Mouse (Mus musculus) cerebellum, postnatal 10 days (tissue): ENCODE results near the gene Tnik.

Source experiments
- DNase-seq, 2 experiments: peaks; one replicate each; pipeline ENCODE4 v3.0.0; 2021; ENCODE audit warnings: mixed read lengths in 2 of 2

Tnik gene

DNA sequence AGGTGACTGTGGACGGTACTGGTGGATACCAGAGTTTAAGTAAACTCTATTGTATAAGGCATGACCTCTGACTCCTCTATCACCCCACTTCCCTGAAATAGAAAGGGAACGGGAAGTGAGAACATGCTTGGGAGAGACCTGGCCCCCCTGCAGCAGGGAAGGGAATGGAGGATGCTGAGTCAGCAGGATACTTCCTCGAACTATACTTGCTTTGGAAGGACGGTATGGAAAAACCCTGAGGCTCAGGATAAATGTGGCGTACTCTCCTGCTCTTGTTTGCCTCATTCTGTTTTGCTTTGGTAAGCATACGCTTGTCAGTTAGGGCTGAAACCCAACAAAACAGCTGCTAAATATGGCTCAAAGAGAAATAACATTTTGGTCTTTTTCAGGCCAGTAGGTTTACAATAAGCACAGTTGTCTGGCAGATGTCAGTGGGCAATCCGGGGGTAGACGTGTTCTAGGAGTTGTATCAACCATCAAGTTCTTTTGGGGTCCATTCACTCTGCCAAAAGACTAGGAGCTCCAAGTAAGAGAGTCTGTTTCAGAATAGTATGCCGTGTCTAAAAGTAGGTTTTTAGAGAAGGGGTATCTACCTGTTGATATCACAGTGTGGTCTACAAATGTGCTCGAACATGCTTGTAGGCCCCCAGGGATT, 87.3 kb downstream of the Tnik start:
- DNase-seq: no peak

DNA sequence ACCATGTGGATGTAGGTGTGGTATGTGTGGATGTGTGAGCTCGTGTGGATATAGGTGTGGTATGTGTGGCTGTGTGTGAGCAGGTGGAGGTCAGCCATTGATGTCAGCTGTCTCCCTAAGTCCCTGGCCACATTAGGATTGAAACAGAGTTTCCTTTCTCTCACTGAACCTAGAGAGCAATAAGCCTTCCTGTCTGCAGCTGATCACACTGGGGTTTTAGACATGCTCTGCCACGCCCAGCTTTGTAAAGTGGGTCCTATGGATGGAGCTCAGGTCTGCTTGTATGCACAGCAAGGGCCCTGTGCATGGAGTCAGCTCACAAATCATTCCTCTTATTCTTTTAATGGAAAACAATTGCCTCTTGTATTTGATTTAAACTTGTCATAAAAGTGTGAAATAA, 95.4 kb downstream of the Tnik start:
- DNase-seq: no peak

DNA sequence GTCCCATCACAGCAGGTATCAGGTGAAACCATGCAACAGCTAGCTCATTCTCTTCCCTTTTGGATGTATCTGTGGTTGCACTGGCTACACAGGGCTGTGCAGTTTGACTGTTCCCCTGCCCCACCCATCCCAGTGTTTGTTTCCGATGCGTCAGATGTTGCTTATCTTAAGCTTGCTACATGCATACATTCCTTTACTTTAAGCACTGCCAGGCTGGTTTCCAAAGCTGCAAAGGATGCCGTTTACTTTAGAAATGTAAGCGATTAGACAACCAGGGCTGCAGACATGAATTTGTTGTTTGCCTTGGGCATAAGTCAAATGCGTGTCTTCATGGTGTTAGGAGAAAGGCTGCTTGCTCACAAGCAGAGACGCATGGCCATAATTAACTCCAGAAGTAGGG, 96.1 kb downstream of the Tnik start:
- DNase-seq: no peak

DNA sequence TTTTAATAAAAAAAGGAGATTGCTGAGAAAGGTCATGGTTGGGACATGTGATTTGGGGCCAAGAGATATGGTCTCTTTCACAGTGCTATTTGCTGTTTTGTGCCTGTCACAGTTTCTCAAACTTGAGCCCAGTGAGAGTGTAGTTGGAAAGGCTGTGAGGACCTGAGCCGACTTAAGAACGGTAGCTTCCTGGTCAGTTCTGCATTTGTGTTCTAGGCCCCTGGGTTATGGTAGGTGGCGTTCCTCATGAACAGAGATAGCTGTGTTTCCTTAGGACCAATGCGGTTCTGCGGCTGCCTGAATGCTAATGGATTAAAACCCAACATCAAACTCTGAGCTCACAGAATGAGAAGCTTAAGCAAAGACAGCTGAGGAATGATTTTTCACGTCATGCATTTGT, 98.0 kb downstream of the Tnik start:
- DNase-seq: no peak

DNA sequence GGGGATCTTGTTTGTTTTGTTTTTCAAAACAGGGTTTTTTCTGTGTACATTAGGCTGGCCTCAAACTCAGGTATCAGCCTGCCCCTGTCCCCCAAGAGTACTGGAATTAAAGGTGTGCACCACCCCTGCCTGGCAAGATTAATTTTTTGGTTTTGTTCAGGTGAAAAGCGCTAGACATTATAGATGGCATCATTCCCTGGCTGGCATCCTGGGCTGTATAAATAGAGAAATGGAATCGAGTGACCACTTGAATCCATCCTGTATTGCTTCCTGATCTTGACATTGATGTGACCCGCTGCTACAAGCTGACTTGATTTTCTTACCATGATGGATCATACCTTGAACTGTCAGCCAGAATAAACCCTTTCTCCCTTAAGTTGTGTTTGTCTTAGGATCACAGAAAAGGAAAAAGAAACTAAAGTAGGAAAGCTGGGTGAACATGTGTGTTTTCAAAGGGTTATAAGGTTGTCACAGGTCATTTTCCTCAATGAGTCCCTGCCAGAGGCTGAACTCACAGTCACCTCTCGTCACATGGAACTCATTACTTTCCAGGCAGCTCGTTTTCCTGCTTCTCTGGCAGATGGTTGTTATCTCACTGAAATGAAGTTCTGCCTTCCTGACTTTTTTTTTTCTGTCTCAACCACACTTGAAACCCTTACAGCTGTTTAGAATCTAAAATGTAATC, 100.6 kb downstream of the Tnik start:
- no peak for DNase-seq

DNA sequence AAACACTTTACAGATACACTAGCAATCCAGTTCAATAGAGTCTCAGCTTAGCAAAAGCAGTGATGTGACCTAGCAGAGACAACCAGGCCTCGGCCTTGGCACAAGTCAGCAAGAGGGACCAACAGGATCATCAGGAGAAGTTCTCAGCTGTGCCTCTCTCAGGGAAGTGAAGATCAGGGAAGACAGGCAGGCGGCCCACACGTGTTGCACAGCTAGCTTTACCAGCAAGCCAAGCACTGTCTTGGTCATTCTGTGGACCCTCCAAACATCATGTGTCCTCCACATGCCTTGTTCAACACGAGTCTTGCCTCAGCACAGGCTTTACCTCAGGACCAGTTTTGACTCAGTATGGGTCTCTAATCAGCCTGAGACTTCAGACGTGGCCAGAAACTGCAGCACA, 105.7 kb downstream of the Tnik start:
- no peak for DNase-seq

DNA sequence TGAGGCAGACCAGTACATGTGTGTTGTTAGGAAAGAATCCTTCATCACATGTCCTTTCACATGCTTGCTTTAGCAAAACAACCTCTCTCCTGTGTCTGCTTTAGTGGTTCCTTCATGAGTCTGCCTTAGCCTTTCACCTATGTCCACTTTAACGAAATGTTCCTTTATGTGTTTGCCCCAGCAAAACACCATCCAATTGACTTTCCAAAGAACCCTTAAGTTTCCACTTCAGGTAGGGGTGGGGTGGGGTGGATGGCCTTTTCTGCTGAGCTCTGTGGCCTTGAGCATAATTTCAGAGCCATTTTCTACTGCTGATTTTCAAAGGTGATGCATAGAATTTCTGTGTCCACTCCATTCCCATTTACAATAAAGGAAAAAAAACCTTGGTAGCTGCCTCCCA, 106.3 kb downstream of the Tnik start:
- DNase-seq: no peak

DNA sequence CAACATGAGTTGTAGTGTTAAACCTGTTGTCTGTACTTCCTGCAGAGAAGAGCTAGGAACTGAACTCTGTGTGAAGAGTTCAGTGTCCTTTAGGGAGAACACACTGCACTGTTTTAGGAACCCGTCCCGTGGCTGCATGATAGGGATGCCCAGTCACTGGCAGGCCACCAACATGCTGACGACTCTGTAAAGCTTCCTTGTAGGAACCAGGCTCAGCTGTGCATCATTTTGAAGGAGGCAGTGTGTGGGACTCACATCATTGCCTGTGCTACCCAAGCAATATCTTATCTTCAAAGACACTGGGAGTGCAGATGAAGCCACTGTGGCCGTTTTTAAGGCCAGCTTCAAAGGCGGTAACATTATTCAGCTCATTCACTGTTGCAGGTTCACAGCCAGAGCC, 106.7 kb downstream of the Tnik start:
- DNase-seq: peak; percentile 33 to 58

DNA sequence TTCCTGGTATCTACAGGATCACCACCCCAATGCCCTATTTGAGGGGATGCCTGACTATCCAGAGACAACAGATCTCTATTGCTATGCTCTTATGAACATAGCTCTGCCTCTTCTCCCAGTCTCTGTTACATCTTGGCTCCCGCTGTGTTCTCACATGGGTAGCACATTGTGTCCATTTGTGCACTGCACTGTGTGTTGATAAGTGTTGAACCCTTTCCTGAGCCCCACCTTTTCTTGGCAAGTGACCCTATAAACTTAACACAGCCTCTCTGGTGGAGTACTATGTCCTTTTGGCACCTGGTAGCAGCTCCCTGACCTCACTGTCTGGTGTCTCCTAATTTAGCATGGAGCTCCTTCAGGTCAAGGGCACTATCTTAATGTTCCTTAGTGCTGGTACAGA, 108.6 kb downstream of the Tnik start:
- no peak for DNase-seq

DNA sequence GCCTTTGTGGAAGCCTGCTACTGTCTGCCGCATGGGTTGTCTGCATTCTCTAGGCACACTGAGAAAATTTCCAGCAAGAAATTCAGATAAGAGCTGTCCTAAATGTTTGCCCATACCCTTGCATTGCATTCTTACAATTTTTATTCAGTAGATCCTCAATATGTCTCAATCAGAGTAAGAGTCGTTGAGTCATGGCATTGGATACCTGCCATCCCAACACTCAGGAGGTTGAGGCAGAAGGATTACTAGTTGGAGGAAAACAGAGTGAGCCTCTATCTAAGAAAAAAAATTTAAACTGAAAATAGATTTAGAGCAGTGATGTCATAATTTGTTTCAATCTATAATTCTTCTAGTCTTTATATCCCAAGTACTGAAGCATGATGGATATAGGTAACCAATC, 109.4 kb downstream of the Tnik start:
- DNase-seq: no peak

DNA sequence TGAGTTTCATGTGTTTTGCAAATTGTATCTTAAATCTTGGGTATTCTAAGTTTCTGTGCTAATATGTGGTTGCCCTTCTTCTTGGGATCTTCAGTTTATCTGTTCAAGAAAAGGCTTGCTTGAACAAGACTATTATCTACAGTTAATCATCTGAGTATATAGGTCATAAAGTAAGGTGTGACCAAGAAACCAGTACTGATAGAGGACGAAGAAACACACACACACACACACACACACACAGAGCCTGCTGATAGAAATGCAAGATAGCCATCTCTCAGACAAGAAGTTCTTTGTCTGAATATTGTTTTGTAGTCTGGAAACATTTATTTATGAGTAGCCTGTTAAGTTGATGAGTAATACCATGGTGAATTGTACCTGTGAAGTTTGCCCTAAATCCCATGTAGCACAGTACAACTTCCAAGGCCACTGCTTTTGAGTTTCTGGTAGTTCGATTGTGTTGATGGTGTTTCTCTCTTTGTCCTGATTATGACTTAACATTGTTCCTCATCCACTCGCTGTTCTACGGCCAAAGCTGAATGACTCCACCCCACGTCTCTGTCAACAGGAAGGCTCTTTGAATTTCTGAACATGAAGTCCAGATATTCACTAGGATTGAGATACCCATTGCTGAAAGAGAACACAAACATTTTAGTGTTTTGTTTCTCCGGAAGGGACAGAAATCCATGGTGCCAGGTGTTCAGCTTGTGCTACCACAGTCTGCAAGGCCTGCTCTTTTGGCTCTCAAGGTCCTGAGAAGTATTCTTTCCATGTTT, 111.9 kb downstream of the Tnik start:
- DNase-seq: no peak

DNA sequence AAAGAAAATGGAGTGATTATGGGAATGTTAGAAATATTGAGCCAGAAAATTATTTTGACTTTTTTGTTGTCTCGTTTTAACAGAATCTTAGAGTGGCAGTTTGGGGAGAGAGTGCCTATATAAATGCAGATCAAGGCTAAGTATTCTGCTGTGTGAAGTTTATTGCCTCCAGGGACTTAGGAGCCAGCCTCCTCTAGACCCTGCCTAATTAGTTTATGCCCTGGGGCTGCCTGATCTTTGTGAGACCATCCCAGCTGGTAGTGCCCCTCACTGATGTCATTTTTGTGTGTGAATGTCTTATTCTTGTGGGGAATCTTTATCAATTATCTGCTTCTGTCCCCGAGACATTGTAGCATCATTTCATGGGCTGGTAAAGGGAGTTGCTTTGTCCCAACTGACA, 117.2 kb downstream of the Tnik start:
- DNase-seq: no peak

DNA sequence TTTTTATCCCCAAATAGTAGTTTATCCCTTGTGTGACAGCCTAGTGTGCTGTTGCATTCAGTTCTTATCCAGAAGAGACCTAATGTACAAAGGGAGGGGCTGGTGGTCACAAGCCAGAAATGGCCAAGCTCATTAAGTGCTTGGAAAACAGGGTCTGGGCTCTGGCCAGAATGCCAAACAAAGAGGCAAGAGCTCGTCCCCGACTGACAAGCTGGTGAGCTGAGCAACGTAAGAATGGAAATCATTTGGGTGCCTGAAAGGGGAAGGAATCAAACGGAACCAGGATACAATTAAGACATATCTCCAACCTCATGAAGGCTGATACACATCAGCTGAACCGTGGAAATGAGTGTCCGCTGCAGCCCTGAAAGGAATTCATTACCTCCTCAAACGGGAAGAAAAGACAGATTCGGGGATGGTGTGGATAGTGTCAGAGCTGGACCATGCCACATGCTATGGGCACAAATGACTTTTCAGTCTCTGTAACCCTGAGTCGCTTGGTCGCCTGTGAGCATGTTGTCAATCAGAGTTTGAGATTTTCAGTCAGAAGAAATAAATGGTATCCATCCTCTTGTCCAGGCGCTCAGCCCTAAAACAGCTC, 120.6 kb downstream of the Tnik start:
- peak; percentile 87 to 92 for DNase-seq

DNA sequence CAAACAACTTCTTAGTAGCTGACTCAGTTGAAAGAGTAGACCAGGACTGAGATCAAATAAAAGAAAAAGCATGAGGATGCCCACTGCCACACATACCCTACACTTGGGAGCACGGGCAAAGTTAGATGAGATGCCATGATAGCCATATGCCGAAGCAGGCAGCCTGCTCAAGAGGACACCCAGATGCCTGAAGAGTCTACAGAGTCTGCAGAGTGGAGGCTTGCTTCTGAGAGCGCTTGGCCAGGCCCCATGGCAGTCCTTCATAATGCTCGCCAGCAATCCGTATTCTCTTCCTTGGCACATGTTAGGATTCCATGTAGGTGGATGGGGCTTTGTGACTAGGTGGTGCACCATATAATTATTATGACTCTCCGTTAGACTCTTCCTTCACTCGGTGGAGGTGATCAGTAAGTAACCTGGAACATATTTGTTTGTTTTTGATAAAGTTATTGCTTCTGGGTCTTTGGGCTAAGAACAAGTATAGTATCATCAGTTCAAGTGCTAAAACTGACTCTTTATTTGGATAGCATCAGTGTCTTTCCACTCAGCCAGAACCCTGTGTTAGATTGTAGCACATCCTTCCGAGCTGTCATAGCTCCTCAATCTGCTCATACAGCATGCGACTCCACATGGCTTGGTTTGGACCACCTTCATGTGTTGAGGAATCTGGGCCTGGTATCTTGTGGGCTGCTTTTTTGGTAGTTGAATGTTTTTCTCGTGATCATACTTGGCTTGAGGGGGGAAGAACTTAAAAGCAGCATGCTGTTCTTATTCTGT, 122.4 kb downstream of the Tnik start:
- peak; percentile 47 to 52 for DNase-seq

DNA sequence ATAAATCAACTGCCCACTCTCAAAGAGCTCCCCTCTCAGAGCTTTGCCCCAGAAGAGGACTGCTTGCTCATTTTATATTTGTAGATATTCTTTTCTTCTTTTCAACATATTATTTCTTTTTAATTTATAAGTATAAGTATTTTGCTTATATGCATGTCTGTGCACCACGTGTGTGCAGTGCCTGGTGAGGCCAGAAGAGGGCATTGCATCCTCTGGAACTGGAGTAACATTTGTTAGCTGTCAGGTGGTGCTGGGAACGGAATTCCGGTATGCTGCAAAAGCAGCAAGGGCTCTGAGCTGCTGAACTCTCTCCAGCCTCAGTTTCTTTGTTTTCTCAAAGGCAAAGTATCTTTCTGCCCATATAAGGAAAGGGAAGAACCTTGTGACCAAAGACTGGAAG, 125.5 kb downstream of the Tnik start:
- no peak for DNase-seq

DNA sequence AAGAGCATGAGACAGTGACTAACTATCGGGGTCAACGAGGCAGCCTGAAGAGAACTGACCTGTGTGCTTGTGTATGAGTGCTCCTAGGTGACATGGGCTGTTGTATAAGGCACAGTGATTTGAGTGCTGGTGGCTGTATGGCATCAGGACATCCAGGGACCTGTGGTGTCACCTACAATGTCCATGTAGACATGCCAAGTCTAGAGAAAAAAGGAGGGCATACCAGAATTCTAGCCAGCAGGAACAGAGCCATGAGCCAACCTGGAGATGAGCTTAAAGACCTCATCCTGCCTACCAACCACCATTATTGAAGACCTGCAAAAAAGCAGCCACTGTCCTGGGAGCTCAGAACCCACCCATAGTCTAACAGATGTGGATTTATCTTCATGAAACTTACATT, 127.2 kb downstream of the Tnik start:
- DNase-seq: peak in 1 of 2 experiments; percentile 40

DNA sequence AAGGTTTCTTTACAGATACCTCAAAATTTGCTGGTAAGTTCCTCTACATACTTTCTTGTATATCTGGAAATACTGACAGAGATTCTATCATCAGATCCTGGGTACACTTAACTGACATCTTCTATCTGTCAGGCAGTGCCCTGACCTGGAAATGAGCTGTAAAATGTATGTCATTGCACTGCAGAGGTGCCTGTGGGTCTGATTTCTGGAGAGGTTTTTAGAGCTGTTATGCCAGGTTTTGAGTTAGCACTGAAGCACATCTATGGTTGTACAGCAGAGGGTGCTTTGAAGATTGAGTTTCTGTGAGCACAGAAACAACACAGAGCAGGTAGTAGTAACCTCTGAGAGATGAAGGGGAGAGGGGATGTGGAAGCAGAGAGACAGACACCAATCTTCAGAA, 129.5 kb downstream of the Tnik start:
- no peak for DNase-seq

DNA sequence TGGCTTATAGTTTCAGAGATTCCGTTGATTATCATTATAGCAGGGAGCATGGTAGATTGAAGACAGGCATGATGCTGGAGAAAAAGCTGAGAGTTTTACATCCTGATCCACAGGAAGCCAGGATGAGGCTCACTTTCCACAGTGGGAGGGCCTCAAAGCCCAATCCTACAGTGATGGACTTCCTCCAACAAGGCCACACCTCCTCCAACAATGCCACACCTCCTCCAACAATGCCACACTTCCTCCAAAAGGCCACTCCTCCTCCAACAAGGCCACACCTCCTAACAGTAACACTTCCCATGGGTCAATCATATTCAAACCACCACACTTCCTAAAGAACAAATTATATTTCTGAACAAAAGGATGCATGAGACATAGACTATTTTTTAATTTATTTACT, 135.8 kb downstream of the Tnik start:
- no peak for DNase-seq

DNA sequence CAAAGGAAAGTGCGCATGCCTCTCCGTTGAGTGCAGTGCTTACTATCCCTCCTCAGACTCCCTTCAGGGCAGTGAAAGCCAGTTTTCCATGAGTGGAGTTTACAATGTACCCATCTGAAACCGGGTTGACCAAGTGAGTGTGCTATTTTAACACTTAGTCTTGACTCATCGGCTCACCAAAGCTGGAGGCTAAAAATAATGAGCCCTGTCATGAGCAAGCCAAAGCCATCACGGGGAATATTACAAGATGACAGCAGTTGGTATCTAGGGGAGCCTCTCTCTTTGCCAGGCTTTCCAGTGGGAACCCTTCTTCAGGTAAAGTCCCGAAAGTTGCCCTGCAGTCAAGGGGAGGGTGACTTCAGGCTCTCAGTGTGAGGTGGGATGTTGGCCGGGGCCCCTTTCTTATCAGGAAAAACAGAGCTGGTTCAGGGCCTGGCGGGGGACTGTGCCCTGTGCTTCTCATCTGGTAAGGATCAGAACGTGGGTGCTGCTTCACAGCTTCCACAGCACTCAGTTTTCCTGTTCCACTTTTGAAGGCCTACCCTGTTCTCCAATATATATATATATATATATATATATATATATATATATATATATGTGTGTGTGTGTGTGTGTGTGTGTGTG, 136.7 kb downstream of the Tnik start:
- DNase-seq: no peak

DNA sequence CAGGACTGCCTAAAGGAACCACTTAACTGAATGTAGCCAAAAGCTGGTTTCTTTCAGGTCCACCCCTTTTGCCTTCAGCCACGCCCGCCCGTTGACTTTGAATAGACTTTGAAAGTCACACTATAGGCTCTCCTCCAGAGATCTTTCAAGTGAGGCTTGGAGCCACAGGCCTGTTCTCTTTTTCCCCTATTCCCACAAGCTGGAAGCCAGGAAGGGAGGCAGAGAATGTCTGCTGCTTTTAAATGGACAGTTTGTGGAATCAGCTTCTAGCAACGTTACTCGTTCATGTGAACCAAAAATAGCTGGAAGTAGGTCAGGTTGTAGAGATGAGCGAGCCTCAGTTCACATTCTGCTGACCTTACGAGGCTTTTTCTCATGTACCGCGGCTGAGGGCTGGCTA, 138.3 kb downstream of the Tnik start:
- peak in 1 of 2 experiments; percentile 24 for DNase-seq

DNA sequence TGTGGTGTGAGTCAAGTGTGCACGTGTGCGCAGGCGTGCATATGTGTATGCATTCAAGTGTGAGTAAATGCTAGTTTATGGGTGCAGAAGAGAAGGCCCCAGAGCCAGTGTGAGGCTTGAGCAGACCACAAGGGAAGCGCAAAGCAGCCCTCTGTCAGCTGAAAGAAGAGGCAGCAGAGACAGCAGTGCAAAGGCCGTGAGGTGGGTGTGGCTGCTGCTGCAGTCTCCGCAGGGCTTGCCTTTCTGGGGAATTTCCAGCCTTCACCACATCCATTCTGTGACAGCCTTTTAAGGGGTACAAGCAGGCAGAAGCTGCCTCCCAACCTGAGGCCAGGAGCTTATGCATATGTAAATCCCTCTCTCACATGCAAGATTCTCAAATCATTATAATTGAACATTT, 139.2 kb downstream of the Tnik start:
- peak in 1 of 2 experiments; percentile 27 for DNase-seq

DNA sequence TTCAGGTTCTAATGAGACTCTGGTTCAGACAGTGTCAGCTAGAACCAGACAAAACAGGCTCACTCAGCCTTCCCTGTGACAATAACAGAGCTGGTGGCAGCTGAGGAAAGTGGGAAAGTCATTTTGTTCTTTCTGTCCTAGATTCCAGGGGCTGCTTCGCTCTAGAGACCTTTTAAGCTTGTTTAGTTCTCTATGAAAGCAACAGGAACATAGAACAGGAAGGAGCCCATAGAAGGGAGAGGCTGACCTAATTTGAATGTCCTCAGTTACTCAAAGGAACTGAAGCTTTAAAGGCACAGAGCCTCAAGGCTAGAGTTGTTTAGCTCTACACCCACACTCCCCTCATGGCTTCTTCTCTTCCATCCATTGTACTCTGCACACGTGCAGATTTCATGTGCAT, 142.4 kb downstream of the Tnik start:
- no peak for DNase-seq
